Mouse (Mus musculus): ENCODE results near the gene Cd93. TPM values are rescaled to one million over a fixed set of nuclear protein-coding genes. Genes with fewer than 3 reads are reported as not detected.
A peak's percentile ranks its signal among the peaks of the same experiment; 100 is the strongest.

The Cd93 gene
- polyA plus RNA-seq, 1 experiment = 82.1 TPM

DNA sequence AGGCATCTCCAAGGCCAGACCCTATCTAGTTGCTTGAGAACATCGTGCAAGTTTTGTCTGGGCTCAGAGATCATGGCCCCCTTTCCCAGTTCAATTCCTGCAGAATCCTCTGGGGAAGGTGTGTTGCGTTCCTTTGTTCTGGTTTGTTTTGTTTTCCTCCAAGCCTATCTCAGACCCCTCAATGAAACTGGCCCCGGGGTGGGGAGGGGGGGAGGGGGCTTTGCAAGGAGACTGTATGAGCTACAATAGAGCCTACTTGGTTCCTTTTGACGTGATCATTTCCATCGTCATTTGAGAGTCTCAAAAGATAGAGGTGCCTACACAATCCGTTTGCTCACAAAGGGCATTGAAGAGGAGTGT lies 34.6 kb downstream of the Cd93 start:
- 7% methylated on average over 6 of the region's 6 CpGs for WGBS
- H3K4me3 ChIP-seq (replicated peaks; ENCODE audit: extremely low read depth, low read depth, low read length) = peak overlapping the region; percentile 50
- TF ChIP-seq CTCF (IDR thresholded peaks at IDR 0.05; ENCODE audit: insufficient read depth, low read length) (no peak), POLR2A (IDR thresholded peaks at IDR 0.05; ENCODE audit: borderline replicate concordance, extremely low read depth, low read depth, low read length) (no peak)
- H3K4me1 ChIP-seq (ENCODE audit: control insufficient read depth, insufficient read depth, low read length) = no peaks in the 10 kb centered on the region
- no peak for DNase-seq

DNA sequence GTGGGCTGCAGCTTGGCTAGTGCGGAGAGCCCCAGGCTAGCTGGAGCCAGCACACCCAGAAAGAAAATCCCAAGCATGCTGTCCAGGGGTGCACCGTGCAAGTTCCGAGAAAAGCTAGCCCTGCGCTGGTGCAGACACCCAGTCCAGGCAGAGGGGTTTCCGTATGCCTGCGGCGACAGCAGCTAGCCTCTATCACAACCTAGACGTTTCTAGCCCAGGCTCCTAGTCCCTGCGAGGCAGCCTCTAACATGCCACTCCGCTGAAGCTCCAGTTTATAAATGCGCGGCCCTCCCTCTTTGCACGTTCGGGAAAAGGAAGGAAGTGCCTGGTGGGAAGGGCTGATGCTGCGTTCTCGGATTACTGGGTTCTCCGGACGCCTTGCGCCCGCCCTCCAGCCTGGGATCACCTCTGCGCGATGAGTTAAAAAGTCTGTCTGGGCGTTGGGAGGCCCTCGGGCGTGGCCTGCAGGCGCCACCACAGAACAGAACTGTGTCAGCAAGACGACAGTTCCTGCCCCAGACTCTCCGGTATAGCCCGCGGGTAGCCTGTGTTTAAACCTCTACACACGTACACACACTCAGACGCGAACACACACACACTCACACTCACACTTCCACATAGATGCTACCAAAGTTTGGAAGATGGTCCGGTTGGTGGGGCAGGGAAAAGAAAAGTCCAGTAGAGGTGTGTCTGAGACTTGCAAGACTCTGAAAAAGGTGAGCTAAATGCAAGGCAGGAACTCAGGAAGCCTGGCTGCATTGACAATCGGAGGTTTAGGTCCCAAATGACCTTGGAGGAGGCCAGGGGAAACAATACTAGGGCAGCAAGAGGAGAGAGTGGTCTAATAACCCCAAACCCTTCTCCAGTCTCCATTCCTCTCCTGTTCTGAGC lies 35.2 kb downstream of the Cd93 start, which contains the start of gene Thbd:
TSS of gene Thbd (minus strand) at position 319 of the 891 bp plus-strand sequence.
- WGBS = under 1% methylated on average over 35 of the region's 35 CpGs

DNA sequence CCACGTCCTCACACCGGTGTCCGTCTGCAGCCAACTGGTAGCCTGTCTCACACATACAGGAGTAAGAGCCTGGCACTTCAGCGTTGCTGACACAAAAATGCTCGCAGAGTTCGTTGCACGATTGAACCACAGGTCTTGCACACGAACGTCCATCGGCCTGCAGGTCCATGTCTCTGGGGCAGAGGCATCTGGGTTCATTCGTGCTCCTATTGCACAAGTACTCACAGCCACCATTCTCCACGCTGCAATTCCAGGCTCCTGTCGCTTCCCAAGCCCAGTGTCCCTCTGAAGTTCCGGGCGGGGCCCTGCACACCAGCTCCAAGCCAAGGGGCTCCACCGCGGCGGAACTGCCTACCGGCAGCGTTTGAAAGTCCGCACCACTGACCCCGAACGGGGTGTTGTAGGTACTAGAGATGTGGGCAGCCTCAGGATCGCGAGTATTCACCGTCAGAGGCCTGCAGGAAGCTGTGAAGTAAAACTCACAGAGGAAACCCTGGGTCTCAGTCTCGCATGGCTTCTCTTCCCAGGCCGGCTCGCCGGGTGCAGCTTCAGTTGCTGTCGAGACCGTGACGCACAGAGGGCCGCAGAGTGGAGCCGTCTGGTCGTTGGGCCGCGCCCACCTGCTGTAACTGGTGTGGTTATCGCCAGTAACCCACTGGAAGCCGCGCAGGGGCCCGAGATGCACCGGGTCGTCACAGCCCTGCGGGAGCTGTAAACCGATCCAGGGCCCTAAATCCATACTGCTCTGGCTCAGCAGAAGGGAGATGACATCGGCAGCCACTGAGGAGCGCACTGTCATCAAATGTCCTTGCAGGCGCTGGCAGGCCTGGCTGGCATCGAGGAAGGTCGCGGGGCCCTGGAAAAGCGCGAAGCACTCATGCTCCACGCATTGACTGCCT lies 36.1 kb downstream of the Cd93 start:
- 0 out of 2 replicates have a peak, but pooled peaks cover under 1% of the 10 kb centered on the region for H3K4me1 ChIP-seq (ENCODE audit: control insufficient read depth, insufficient read depth, low read length)
- peak overlapping the region; percentile 88 for H3K4me3 ChIP-seq (replicated peaks; ENCODE audit: extremely low read depth, low read depth, low read length)
- TF ChIP-seq CTCF (IDR thresholded peaks at IDR 0.05; ENCODE audit: insufficient read depth, low read length) (no peak), POLR2A (IDR thresholded peaks at IDR 0.05; ENCODE audit: borderline replicate concordance, extremely low read depth, low read depth, low read length) (peak; percentile 39; the same call in 1 of the 2 replicates)
- 2% methylated on average over 55 of the region's 55 CpGs for WGBS
- DNase-seq = peak; percentile 50

More for the DNA sequence above, 35.2 kb downstream of the Cd93 start, which contains the start of gene Thbd:
- peak within 1 kb of the TSS; percentile 88 for H3K4me3 ChIP-seq (replicated peaks; ENCODE audit: extremely low read depth, low read depth, low read length)
- TF ChIP-seq CTCF (IDR thresholded peaks at IDR 0.05; ENCODE audit: insufficient read depth, low read length) = no peak
- TF ChIP-seq POLR2A (IDR thresholded peaks at IDR 0.05; ENCODE audit: borderline replicate concordance, extremely low read depth, low read depth, low read length) = peak; percentile 100
- DNase-seq = peak; percentile 81
- H3K4me1 ChIP-seq (ENCODE audit: control insufficient read depth, insufficient read depth, low read length) = no peaks in the 10 kb centered on the region

DNA sequence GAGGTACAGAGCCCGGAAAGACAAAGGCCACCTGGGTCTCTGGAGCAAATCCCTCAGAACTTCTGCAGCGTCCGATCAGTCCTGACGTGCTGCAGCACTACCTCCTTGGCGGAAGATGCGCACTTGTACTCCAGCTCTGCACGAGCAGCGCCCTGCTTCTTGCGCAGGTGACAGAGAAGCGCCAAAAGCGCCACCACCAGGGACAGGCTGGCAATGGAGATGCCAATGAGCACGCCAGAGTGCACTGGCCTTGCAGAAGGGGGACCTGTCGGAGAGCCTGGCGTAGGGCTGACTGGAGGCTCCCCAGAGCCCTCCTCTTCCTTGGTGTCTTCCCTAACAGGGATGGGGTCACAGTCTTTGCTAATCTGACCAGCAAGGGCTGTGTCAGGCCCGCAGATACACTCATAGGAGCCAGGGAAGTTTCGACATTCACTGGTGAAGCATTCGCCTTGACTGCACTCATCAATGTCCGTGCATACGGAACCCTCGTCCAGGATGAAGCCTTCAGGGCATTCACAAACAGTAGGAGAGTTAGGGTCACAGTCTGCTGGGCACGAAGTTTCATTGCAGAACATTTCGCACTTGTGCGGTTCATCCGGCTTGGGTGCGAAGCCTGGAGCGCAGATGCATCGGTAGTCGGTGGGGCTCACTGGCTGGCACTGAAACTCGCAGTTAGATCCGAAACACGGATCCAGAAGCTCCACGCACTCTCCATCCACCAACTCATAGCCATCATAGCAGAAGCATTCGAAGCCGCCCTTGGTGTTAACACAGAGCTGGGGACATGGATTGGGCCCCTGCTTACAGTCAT lies 37.0 kb downstream of the Cd93 start:
- Histone ChIP-seq H3K4me3 (replicated peaks; ENCODE audit: extremely low read depth, low read depth, low read length) (peak overlapping the region; percentile 88), H3K4me1 (ENCODE audit: control insufficient read depth, insufficient read depth, low read length) (0 out of 2 replicates have a peak, but pooled peaks cover 2% of the 10 kb centered on the region)
- 10% methylated on average over 34 of the region's 34 CpGs for WGBS
- DNase-seq = peak; percentile 58
- TF ChIP-seq CTCF (IDR thresholded peaks at IDR 0.05; ENCODE audit: insufficient read depth, low read length) (peak; percentile 29; the same call in 1 of the 2 replicates), POLR2A (IDR thresholded peaks at IDR 0.05; ENCODE audit: borderline replicate concordance, extremely low read depth, low read depth, low read length) (peak; percentile 51; the same call in 1 of the 2 replicates)

DNA sequence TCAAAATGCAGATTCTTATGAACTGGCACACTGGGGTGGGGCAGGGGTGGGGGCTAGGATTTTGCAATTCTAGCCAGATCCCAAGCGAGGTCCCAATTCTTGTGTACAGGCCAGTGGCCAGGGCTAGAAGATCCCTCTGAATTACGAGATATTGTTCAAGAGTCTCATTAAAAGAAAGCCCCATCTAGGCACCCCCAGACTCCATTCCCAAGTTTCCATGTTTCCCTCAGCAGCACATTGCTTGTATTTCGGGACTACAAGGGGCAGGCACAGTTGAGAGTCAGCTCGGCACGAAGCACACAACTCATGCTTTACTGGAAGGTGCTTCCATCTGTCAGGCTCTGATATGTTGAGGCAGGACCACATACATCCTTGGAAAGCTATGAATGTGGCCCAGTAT lies 38.5 kb downstream of the Cd93 start:
- Histone ChIP-seq H3K4me3 (replicated peaks; ENCODE audit: extremely low read depth, low read depth, low read length) (peak overlapping the region; percentile 88), H3K4me1 (ENCODE audit: control insufficient read depth, insufficient read depth, low read length) (0 out of 2 replicates have a peak, but pooled peaks cover 2% of the 10 kb centered on the region)
- WGBS = 35% methylated on average over 5 of the region's 5 CpGs

DNA sequence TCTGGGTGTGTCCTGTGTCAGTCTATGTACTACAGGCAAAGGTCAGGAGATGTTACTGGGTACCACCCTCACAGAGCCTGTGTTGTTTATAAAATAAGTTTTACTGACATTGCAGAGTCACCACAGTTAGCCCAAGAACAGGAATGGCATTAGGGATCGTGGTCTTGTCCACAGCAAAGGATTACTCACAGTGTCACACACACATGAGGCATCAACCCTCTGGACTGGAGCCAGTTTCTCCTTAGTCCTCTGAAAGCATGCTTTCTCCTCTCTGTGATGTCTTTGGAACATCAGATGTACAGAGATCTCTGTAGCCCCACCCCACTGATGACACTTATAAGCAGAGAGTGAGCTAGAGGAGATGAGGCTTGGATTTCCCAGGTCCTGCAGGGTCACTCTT lies 41.1 kb downstream of the Cd93 start:
- 24% methylated on average over 1 of the region's 1 CpGs for WGBS
- TF ChIP-seq CTCF (IDR thresholded peaks at IDR 0.05; ENCODE audit: insufficient read depth, low read length) = no peak
- TF ChIP-seq POLR2A (IDR thresholded peaks at IDR 0.05; ENCODE audit: borderline replicate concordance, extremely low read depth, low read depth, low read length) = no peak
- Histone ChIP-seq H3K4me3 (replicated peaks; ENCODE audit: extremely low read depth, low read depth, low read length) (peak overlapping the region; percentile 48), H3K4me1 (ENCODE audit: control insufficient read depth, insufficient read depth, low read length) (peaks cover 12% of the 10 kb centered on the region; the same call in 1 of the 2 replicates)
- DNase-seq = no peak

More for the DNA sequence above, 38.5 kb downstream of the Cd93 start:
- no peak for DNase-seq
- no peak for TF ChIP-seq CTCF (IDR thresholded peaks at IDR 0.05; ENCODE audit: insufficient read depth, low read length)
- TF ChIP-seq POLR2A (IDR thresholded peaks at IDR 0.05; ENCODE audit: borderline replicate concordance, extremely low read depth, low read depth, low read length) = no peak

DNA sequence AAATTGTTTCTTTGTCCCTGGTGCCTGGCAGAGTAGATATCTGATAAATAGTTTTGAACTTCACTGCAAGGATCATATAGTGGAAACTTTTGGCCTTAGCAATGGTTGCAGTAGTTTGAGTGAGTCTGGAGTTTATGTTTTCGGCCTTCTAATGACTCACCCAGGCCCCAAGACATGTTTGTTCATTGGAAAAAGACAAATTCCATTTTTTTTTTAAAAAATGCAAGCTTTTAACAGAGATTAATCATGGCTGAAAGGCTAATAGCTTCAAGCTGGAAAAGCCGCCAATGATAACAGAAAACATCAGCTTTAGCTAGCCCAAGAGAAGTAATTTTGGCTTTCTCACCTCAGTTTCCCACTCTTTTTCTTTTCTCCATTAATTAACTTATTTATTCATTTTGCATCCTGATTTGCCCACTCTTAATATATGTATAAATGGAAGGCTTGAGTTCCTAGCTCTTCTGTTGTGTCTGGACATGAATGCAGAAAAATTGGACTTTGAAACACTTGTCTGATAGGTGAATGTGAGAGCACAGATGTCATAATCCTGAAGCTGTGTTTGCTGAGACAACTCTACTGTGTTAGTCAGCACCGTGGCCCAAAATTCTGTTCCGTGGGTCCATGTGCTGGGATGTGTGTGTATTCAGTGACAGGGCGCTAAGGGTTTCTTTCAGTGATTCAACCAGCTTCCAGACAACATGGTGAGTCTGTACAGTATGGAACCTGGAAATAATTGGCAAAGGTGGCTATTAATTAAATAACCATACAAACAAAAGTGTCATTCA lies 44.3 kb downstream of the Cd93 start:
- Histone ChIP-seq H3K4me1 (ENCODE audit: control insufficient read depth, insufficient read depth, low read length) (peaks cover 19% of the 10 kb centered on the region), H3K4me3 (replicated peaks; ENCODE audit: extremely low read depth, low read depth, low read length) (no peak overlapping the region)
- WGBS = 78% methylated on average over 5 of the region's 5 CpGs
- no peak for DNase-seq
- TF ChIP-seq CTCF (IDR thresholded peaks at IDR 0.05; ENCODE audit: insufficient read depth, low read length) = no peak
- TF ChIP-seq POLR2A (IDR thresholded peaks at IDR 0.05; ENCODE audit: borderline replicate concordance, extremely low read depth, low read depth, low read length) = no peak

DNA sequence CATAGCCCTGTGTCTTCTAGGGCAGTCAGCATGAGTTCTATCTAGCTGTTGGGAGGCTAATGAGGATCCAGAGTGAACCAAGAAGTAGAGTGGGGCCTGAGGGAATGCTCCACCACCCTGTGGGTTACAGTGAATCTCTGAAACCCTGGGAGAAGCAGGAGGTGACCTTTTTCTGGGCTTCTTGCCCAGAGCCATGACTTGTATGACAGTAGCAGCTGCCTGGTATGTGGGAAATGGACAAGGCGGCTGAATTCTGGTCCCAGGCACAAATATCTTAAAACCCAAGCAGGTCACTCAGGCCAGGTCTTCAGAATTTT lies 45.6 kb downstream of the Cd93 start:
- no peak for DNase-seq
- WGBS = 42% methylated on average over 1 of the region's 1 CpGs
- Histone ChIP-seq H3K4me1 (ENCODE audit: control insufficient read depth, insufficient read depth, low read length) (peaks cover 24% of the 10 kb centered on the region), H3K4me3 (replicated peaks; ENCODE audit: extremely low read depth, low read depth, low read length) (no peak overlapping the region)
- TF ChIP-seq CTCF (IDR thresholded peaks at IDR 0.05; ENCODE audit: insufficient read depth, low read length) = no peak
- TF ChIP-seq POLR2A (IDR thresholded peaks at IDR 0.05; ENCODE audit: borderline replicate concordance, extremely low read depth, low read depth, low read length) = no peak

Measured in lung, adult 2 months (tissue).